12 mouse cellular contexts compared by ENCODE assay signal in genomic region chr5:45543374-45543773, GRCm38 (mm10). TPM values are rescaled to one million over a fixed set of nuclear protein-coding genes. Genes with fewer than 3 reads are reported as not detected.
DNase-seq lines count a peak whose midpoint lies in the region; ATAC-seq lines count a peak whose summit lies in the region.
"Had no signal": no experiment of that assay in that cellular context is flagged by ENCODE, and none has a peak within 500 bp of the region (broad histone marks: within the 10 kb centered on the region; RNA-seq: fewer than 3 reads in every experiment).

No protein-coding gene starts in this region.

- H3K4me3 ChIP-seq in forebrain, embryonic 14.5 days (ENCODE audit: low read depth, low read length) = no peak overlapping the region
- H3K4me3 ChIP-seq in forebrain, embryonic 16.5 days (replicated peaks; ENCODE audit: low read length) = no peak overlapping the region
- H3K4me3 ChIP-seq in neural tube, embryonic 15.5 days (replicated peaks) = no peak overlapping the region
- H3K4me3 ChIP-seq: forebrain, embryonic 12.5 days; layer of hippocampus, adult 2 months; neural tube, embryonic 12.5 days had no signal

- H3K36me3 ChIP-seq in forebrain, embryonic 14.5 days (ENCODE audit: control insufficient read depth, insufficient read depth, low read length) = no peaks in the 10 kb centered on the region
- H3K36me3 ChIP-seq in forebrain, embryonic 16.5 days (ENCODE audit: control insufficient read depth, insufficient read depth) = no peaks in the 10 kb centered on the region
- no peaks in the 10 kb centered on the region for H3K36me3 ChIP-seq in neural tube, embryonic 15.5 days
- H3K36me3 ChIP-seq: forebrain, embryonic 12.5 days; neural tube, embryonic 12.5 days had no signal

- no peaks in the 10 kb centered on the region for H3K9me3 ChIP-seq in forebrain, embryonic 14.5 days (replicated peaks; ENCODE audit: control insufficient read depth, low read length)
- H3K9me3 ChIP-seq in forebrain, embryonic 16.5 days (ENCODE audit: control insufficient read depth, low read length) = no peaks in the 10 kb centered on the region
- H3K9me3 ChIP-seq in neural tube, embryonic 15.5 days (replicated peaks) = no peaks in the 10 kb centered on the region
- H3K9me3 ChIP-seq: forebrain, embryonic 12.5 days; neural tube, embryonic 12.5 days had no signal

- H3K4me2 ChIP-seq in forebrain, embryonic 14.5 days (ENCODE audit: low read length) = no peak overlapping the region
- H3K4me2 ChIP-seq in forebrain, embryonic 16.5 days (ENCODE audit: low read length) = no peak overlapping the region
- H3K4me2 ChIP-seq in neural tube, embryonic 15.5 days = no peak overlapping the region
- H3K4me2 ChIP-seq: forebrain, embryonic 12.5 days; neural tube, embryonic 12.5 days had no signal

- 75% methylated on average over 5 of the region's 5 CpGs for WGBS in forebrain, embryonic 14.5 days
- WGBS in forebrain, embryonic 16.5 days = 55% methylated on average over 5 of the region's 5 CpGs
- WGBS in neural tube, embryonic 15.5 days = 54% methylated on average over 5 of the region's 5 CpGs

- H3K9ac ChIP-seq in forebrain, embryonic 14.5 days (ENCODE audit: low read length) = no peak overlapping the region
- no peak overlapping the region for H3K9ac ChIP-seq in forebrain, embryonic 16.5 days (replicated peaks; ENCODE audit: low read depth, low read length)
- H3K9ac ChIP-seq in neural tube, embryonic 15.5 days (replicated peaks) = no peak overlapping the region
- H3K9ac ChIP-seq: forebrain, embryonic 12.5 days; neural tube, embryonic 12.5 days had no signal

- intact Hi-C loops in heart, postnatal 25 days (cut with DNase I) = no loop called here

- no peaks in the 10 kb centered on the region for H3K4me1 ChIP-seq in forebrain, embryonic 14.5 days (ENCODE audit: control insufficient read depth, insufficient read depth, low read length)
- no peaks in the 10 kb centered on the region for H3K4me1 ChIP-seq in forebrain, embryonic 16.5 days (replicated peaks; ENCODE audit: control insufficient read depth, insufficient read depth, low read length)
- no peaks in the 10 kb centered on the region for H3K4me1 ChIP-seq in neural tube, embryonic 15.5 days
- H3K4me1 ChIP-seq: forebrain, embryonic 12.5 days; neural tube, embryonic 12.5 days had no signal

- no peak overlapping the region for H3K27ac ChIP-seq in forebrain, embryonic 14.5 days (ENCODE audit: low read depth, low read length)
- no peak overlapping the region for H3K27ac ChIP-seq in forebrain, embryonic 16.5 days (ENCODE audit: low read length)
- no peak overlapping the region for H3K27ac ChIP-seq in neural tube, embryonic 15.5 days (replicated peaks)
- H3K27ac ChIP-seq: forebrain, embryonic 12.5 days; layer of hippocampus, adult 2 months; neural tube, embryonic 12.5 days had no signal

- no peak for ATAC-seq in forebrain, embryonic 14.5 days
- ATAC-seq in forebrain, embryonic 16.5 days = no peak
- no peak for ATAC-seq in neural tube, embryonic 15.5 days (ENCODE audit: low FRiP score)

- DNase-seq in forebrain, embryonic 14.5 days (ENCODE audit: low spot score) = peak; percentile 23
- peak; percentile 23 for DNase-seq in neural tube, embryonic 10.5 days (ENCODE audit: extremely low spot score, low spot score)
- DNase-seq in cerebellum, adult 9-11 months = peak; percentile 75
- DNase-seq in retina, embryonic 14.5 days (ENCODE audit: low spot score) = peak; percentile 15
- DNase-seq in T-cell, adult 2 months (ENCODE audit: low spot score) = no peak
- DNase-seq in heart, postnatal 25 days (ENCODE audit: low spot score) = no peak
- DNase-seq: thymus, postnatal 4 days had no signal

- H3K27me3 ChIP-seq in forebrain, embryonic 14.5 days (replicated peaks; ENCODE audit: control insufficient read depth, insufficient read depth, low read length) = no peaks in the 10 kb centered on the region
- no peaks in the 10 kb centered on the region for H3K27me3 ChIP-seq in forebrain, embryonic 16.5 days (replicated peaks; ENCODE audit: control insufficient read depth, insufficient read depth, low read length)
- no peaks in the 10 kb centered on the region for H3K27me3 ChIP-seq in neural tube, embryonic 15.5 days (replicated peaks)
- H3K27me3 ChIP-seq: forebrain, embryonic 12.5 days; neural tube, embryonic 12.5 days had no signal

RNA-seq across cellular contexts. Expression of gene Med28, which starts 23.3 kb away (rescaled TPM):
- 342 and 363 TPM in 2 replicates for polyA plus RNA-seq in forebrain, embryonic 14.5 days (2014; fragmentation: Nextera tagmentation; extraction: Ambion mirVana)
- polyA plus RNA-seq in forebrain, embryonic 16.5 days (2015; fragmentation: Nextera tagmentation; extraction: Ambion mirVana) = 269 and 289 TPM in 2 replicates
- polyA plus RNA-seq in neural tube, embryonic 15.5 days (2015; fragmentation: Nextera tagmentation; extraction: Ambion mirVana) = 240 and 257 TPM in 2 replicates
- total RNA-seq in heart, postnatal 25 days (2021) = 10 to 100 TPM; 47.9 to 59.2 TPM

RNA-seq across cellular contexts. Expression of gene Lap3, which starts 50.2 kb away (rescaled TPM):
- 43.6 and 44.6 TPM in 2 replicates for polyA plus RNA-seq in forebrain, embryonic 14.5 days (2014; fragmentation: Nextera tagmentation; extraction: Ambion mirVana)
- polyA plus RNA-seq in forebrain, embryonic 16.5 days (2015; fragmentation: Nextera tagmentation; extraction: Ambion mirVana) = 35.4 and 41.9 TPM in 2 replicates
- 33.5 and 43.9 TPM in 2 replicates for polyA plus RNA-seq in neural tube, embryonic 15.5 days (2015; fragmentation: Nextera tagmentation; extraction: Ambion mirVana)
- total RNA-seq in heart, postnatal 25 days (2021) = 10 to 100 TPM; 95.0 to 98.6 TPM

Comparison
In these comparisons a context has a peak if more than half of its experiments do, and no peak if none do; other contexts are left out.
1. DNase-seq: peak in forebrain, embryonic 14.5 days (single experiment), neural tube, embryonic 10.5 days (single experiment), cerebellum, adult 9-11 months (single experiment) and retina, embryonic 14.5 days (single experiment); none in T-cell, adult 2 months (single experiment) and heart, postnatal 25 days (single experiment).